Mouse (Mus musculus): ENCODE data around the gene Samd3. TPM values are rescaled to one million over a fixed set of nuclear protein-coding genes. Genes with fewer than 3 reads are reported as not detected.

Gene Samd3
- 1.4 and 2.1 TPM in 2 replicates for total RNA-seq (2014; rRNA removed)
- polyA plus RNA-seq (2015; fragmentation: Nextera tagmentation; extraction: Ambion mirVana) = 1.8 and 2.1 TPM in 2 replicates

- TF ChIP-seq CTCF (IDR thresholded peaks at IDR 0.05; ENCODE audit: low read depth) = no peak
Observed at GRCm38 (mm10) chr10:26229488-26229887, at the start of gene Samd3. TSS of gene Samd3 (plus strand) at chr10:26229707.

GRCm38 (mm10) chr10:26185289-26185688 is 44.2 kb upstream of the Samd3 start:
- ATAC-seq = no peak
- H3K27me3 ChIP-seq (ENCODE audit: insufficient read depth, low read length) = no peaks in the 10 kb centered on the region
- H3K4me2 ChIP-seq (ENCODE audit: low read depth, low read length) = no peak overlapping the region
- no peak for TF ChIP-seq CTCF (IDR thresholded peaks at IDR 0.05; ENCODE audit: low read depth)
- 83% methylated on average over 5 of the region's 5 CpGs for WGBS
- no peak overlapping the region for H3K9ac ChIP-seq (replicated peaks; ENCODE audit: low read length)
- no peaks in the 10 kb centered on the region for H3K36me3 ChIP-seq (ENCODE audit: insufficient read depth, low read length)
- no peak overlapping the region for H3K4me3 ChIP-seq (ENCODE audit: low read length)
- H3K9me3 ChIP-seq (ENCODE audit: low read length) = no peaks in the 10 kb centered on the region
- H3K27ac ChIP-seq = no peak overlapping the region
- DNase-seq (ENCODE audit: low spot score) = no peak
- no peaks in the 10 kb centered on the region for H3K4me1 ChIP-seq (ENCODE audit: insufficient read depth, low read length)

More at GRCm38 (mm10) chr10:26229488-26229887, at the start of gene Samd3:
- no peaks in the 10 kb centered on the region for H3K27me3 ChIP-seq (ENCODE audit: insufficient read depth, low read length)
- DNase-seq (ENCODE audit: low spot score) (no peak), ATAC-seq (no peak)
- H3K9me3 ChIP-seq (ENCODE audit: low read length) = no peaks in the 10 kb centered on the region
- no peaks in the 10 kb centered on the region for H3K4me1 ChIP-seq (ENCODE audit: insufficient read depth, low read length)
- no peak within 1 kb of the TSS for H3K9ac ChIP-seq (replicated peaks; ENCODE audit: low read length)
- H3K4me2 ChIP-seq (ENCODE audit: low read depth, low read length) = no peak within 1 kb of the TSS
- WGBS = 85% methylated on average over 4 of the region's 4 CpGs
- no peaks in the 10 kb centered on the region for H3K36me3 ChIP-seq (ENCODE audit: insufficient read depth, low read length)
- H3K4me3 ChIP-seq (ENCODE audit: low read length) = no peak within 1 kb of the TSS
- no peak within 1 kb of the TSS for H3K27ac ChIP-seq

- DNase-seq (ENCODE audit: low spot score) = no peak
- Histone ChIP-seq H3K4me3 (ENCODE audit: low read length) (no peak overlapping the region), H3K4me1 (ENCODE audit: insufficient read depth, low read length) (no peaks in the 10 kb centered on the region), H3K36me3 (ENCODE audit: insufficient read depth, low read length) (no peaks in the 10 kb centered on the region), H3K9ac (replicated peaks; ENCODE audit: low read length) (no peak overlapping the region), H3K27ac (no peak overlapping the region), H3K9me3 (ENCODE audit: low read length) (no peaks in the 10 kb centered on the region), H3K27me3 (ENCODE audit: insufficient read depth, low read length) (no peaks in the 10 kb centered on the region), H3K4me2 (ENCODE audit: low read depth, low read length) (no peak overlapping the region)
- ATAC-seq = no peak
- TF ChIP-seq CTCF (IDR thresholded peaks at IDR 0.05; ENCODE audit: low read depth) = no peak
Observed at GRCm38 (mm10) chr10:26190811-26191210, 38.7 kb upstream of the Samd3 start.

DNA sequence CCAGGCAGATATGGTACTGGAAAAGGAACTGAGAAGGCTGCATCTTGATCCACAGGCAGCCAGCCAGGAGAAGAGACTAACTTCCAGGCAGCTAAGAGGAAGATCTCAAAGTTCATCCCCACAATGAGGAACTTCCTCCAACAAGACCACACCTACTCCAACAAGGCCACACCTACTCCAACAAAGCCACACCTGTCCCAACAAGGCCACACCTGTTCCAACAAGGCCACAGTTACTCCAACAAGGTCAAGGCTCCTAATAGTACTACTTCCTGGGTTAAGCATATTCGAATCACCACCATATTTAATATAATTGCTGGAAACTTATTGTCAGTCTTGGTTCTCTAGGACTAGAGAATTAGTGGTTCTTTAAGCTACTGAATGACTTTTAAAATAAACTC is 34.6 kb upstream of the Samd3 start:
- no peaks in the 10 kb centered on the region for H3K4me1 ChIP-seq (ENCODE audit: insufficient read depth, low read length)
- H3K4me2 ChIP-seq (ENCODE audit: low read depth, low read length) = no peak overlapping the region
- ATAC-seq (no peak), DNase-seq (ENCODE audit: low spot score) (no peak)
- no peaks in the 10 kb centered on the region for H3K36me3 ChIP-seq (ENCODE audit: insufficient read depth, low read length)
- WGBS = 76% methylated on average over 1 of the region's 1 CpGs
- H3K27ac ChIP-seq = no peak overlapping the region
- H3K4me3 ChIP-seq (ENCODE audit: low read length) = no peak overlapping the region
- no peak for TF ChIP-seq CTCF (IDR thresholded peaks at IDR 0.05; ENCODE audit: low read depth)
- no peak overlapping the region for H3K9ac ChIP-seq (replicated peaks; ENCODE audit: low read length)
- no peaks in the 10 kb centered on the region for H3K9me3 ChIP-seq (ENCODE audit: low read length)
- H3K27me3 ChIP-seq (ENCODE audit: insufficient read depth, low read length) = no peaks in the 10 kb centered on the region

DNA sequence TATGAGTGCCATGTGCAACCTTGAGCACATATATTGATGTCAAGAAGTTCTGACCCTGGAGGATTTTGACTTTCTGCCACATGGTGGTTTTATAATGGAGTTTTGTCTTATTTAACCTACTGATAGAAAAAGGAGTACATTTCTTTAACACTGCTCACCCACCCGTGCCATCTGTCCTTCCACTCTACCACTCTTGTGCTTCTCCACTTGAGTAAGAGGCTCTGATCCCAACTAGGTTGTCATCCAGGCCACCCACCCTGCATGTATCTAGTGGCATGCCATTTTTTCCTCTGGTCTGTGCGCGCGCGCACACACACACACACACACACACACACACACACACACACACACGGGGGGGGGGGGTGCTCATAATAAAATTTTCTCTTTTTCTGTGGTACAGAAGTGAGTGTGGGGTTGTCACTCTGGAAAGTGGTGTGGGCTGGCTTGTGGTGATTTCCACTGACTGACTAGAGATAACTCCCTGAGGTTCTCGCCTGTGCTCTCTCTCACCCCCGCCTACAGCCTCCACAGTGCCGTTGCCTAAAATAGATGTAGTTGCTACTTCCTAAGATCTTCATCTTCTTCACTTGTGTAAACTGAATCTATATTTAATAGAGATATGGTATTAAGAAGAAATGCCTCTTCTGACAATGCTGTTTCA is 26.7 kb upstream of the Samd3 start:
- no peak overlapping the region for H3K4me2 ChIP-seq (ENCODE audit: low read depth, low read length)
- H3K36me3 ChIP-seq (ENCODE audit: insufficient read depth, low read length) = no peaks in the 10 kb centered on the region
- H3K27me3 ChIP-seq (ENCODE audit: insufficient read depth, low read length) = no peaks in the 10 kb centered on the region
- no peak overlapping the region for H3K9ac ChIP-seq (replicated peaks; ENCODE audit: low read length)
- H3K4me3 ChIP-seq (ENCODE audit: low read length) = no peak overlapping the region
- no peaks in the 10 kb centered on the region for H3K4me1 ChIP-seq (ENCODE audit: insufficient read depth, low read length)
- no peaks in the 10 kb centered on the region for H3K9me3 ChIP-seq (ENCODE audit: low read length)
- TF ChIP-seq CTCF (IDR thresholded peaks at IDR 0.05; ENCODE audit: low read depth) = no peak
- no peak for DNase-seq (ENCODE audit: low spot score)
- 91% methylated on average over 9 of the region's 9 CpGs for WGBS
- ATAC-seq = no peak
- no peak overlapping the region for H3K27ac ChIP-seq

DNA sequence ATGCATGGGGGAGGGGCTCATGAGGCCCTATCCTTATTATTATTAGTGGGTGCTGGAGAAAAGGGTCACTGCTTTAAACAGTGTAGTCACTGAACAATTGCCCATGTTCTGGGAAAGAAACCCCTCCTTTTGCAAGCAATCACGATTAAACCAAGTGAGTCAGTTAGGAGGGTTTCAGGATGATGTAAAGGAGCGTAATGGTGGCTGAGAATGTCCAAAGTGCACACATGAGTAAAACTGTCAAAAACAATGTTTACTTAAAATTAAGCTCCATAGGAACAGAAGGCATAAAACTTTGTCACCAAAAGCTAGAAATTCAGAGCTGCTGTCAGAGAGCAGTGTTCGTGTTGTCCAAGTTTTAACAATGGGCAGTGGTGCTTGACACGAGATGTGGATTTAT is 8.8 kb upstream of the Samd3 start:
- TF ChIP-seq CTCF (IDR thresholded peaks at IDR 0.05; ENCODE audit: low read depth) = no peak
- no peak overlapping the region for H3K4me2 ChIP-seq (ENCODE audit: low read depth, low read length)
- no peaks in the 10 kb centered on the region for H3K27me3 ChIP-seq (ENCODE audit: insufficient read depth, low read length)
- WGBS = 88% methylated on average over 4 of the region's 4 CpGs
- no peaks in the 10 kb centered on the region for H3K4me1 ChIP-seq (ENCODE audit: insufficient read depth, low read length)
- DNase-seq (ENCODE audit: low spot score) = no peak
- no peak for ATAC-seq
- H3K4me3 ChIP-seq (ENCODE audit: low read length) = no peak overlapping the region
- no peaks in the 10 kb centered on the region for H3K9me3 ChIP-seq (ENCODE audit: low read length)
- H3K9ac ChIP-seq (replicated peaks; ENCODE audit: low read length) = no peak overlapping the region
- no peak overlapping the region for H3K27ac ChIP-seq
- H3K36me3 ChIP-seq (ENCODE audit: insufficient read depth, low read length) = no peaks in the 10 kb centered on the region

DNA sequence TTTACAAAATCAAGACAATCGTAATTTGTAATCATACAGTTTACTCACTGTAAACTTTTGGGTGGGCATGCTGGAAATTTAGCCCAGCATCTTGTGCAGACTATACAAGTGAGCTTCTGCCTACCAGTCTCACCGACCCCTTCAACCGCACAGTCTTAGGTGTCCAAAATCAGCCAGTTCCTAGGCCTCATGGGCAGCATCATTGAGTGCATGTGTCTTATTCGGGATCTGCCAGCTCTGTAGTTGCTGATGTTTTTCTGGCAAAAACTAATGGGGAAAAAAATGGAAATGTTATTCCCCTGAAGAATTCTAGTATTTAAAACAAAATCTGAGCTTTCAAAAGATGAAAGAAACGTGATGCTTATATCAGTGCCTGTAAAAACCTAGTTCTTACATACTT is 3.3 kb upstream of the Samd3 start:
- ATAC-seq (no peak), DNase-seq (ENCODE audit: low spot score) (no peak)
- H3K36me3 ChIP-seq (ENCODE audit: insufficient read depth, low read length) = no peaks in the 10 kb centered on the region
- no peak for TF ChIP-seq CTCF (IDR thresholded peaks at IDR 0.05; ENCODE audit: low read depth)
- H3K4me3 ChIP-seq (ENCODE audit: low read length) = no peak overlapping the region
- H3K9ac ChIP-seq (replicated peaks; ENCODE audit: low read length) = no peak overlapping the region
- no peak overlapping the region for H3K4me2 ChIP-seq (ENCODE audit: low read depth, low read length)
- WGBS = 91% methylated on average over 5 of the region's 5 CpGs
- no peaks in the 10 kb centered on the region for H3K4me1 ChIP-seq (ENCODE audit: insufficient read depth, low read length)
- no peak overlapping the region for H3K27ac ChIP-seq
- H3K27me3 ChIP-seq (ENCODE audit: insufficient read depth, low read length) = no peaks in the 10 kb centered on the region
- no peaks in the 10 kb centered on the region for H3K9me3 ChIP-seq (ENCODE audit: low read length)
